Mouse (Mus musculus) cerebellum, adult (tissue): ENCODE results near the gene Nat8f1.
"Not testable (repeated sequence)": the region's sequence is repeated elsewhere in the genome, so short reads cannot be mapped to it uniquely, and the experiment has no call there.

ENCODE experiments used
- ATAC-seq: cut with Nextera tagmentation; 2 replicates; pipeline ENCODE4 v1.9.2; 2017; ENCODE audit warnings: mild to moderate bottlenecking, moderate library complexity, mixed read lengths; ENCODE audit not compliant: insufficient number of reproducible peaks, low FRiP score, low TSS enrichment

Nat8f1 gene

GRCm38 (mm10) chr6:85908341-85908740, 7.1 kb downstream of the Nat8f1 start:
- ATAC-seq = no peak

GRCm38 (mm10) chr6:85906911-85907351, 8.6 kb downstream of the Nat8f1 start:
- ATAC-seq = not testable (repeated sequence)

- peak; percentile 68 for ATAC-seq
Measured at GRCm38 (mm10) chr6:85904642-85905061, 10.8 kb downstream of the Nat8f1 start, which contains the start of gene Nat8f4. Gene Nat8f4, minus strand, starts transcription at chr6:85904884.

GRCm38 (mm10) chr6:85902303-85902702, 13.2 kb downstream of the Nat8f1 start:
- ATAC-seq = no peak

GRCm38 (mm10) chr6:85898596-85899475, 16.7 kb downstream of the Nat8f1 start:
- ATAC-seq = not testable (repeated sequence)

GRCm38 (mm10) chr6:85895061-85895648, 20.3 kb downstream of the Nat8f1 start:
- not testable (repeated sequence) for ATAC-seq

GRCm38 (mm10) chr6:85888961-85889360, 26.5 kb downstream of the Nat8f1 start:
- no peak for ATAC-seq

- ATAC-seq = no peak
Measured at GRCm38 (mm10) chr6:85884311-85884710, 31.2 kb downstream of the Nat8f1 start.

- not testable (repeated sequence) for ATAC-seq
Measured at GRCm38 (mm10) chr6:85883246-85883645, 32.2 kb downstream of the Nat8f1 start.

GRCm38 (mm10) chr6:85869006-85869405, 46.5 kb downstream of the Nat8f1 start, which contains the start of gene Nat8f2:
Gene Nat8f2, minus strand, starts transcription at chr6:85869158.
- ATAC-seq = not testable (repeated sequence)

GRCm38 (mm10) chr6:85867726-85868690, 47.5 kb downstream of the Nat8f1 start:
- ATAC-seq = no peak

GRCm38 (mm10) chr6:85866995-85867394, 48.5 kb downstream of the Nat8f1 start:
- ATAC-seq = not testable (repeated sequence)

GRCm38 (mm10) chr6:85866166-85866565, 49.3 kb downstream of the Nat8f1 start:
- not testable (repeated sequence) for ATAC-seq

- not testable (repeated sequence) for ATAC-seq
Measured at GRCm38 (mm10) chr6:85864900-85865639, 50.4 kb downstream of the Nat8f1 start.

- no peak for ATAC-seq
Measured at GRCm38 (mm10) chr6:85863840-85864239, 51.6 kb downstream of the Nat8f1 start.

- ATAC-seq = no peak
Measured at GRCm38 (mm10) chr6:85863136-85863535, 52.4 kb downstream of the Nat8f1 start.

GRCm38 (mm10) chr6:85862565-85862964, 52.9 kb downstream of the Nat8f1 start:
- no peak for ATAC-seq

- no peak for ATAC-seq
Measured at GRCm38 (mm10) chr6:85861247-85861646, 54.2 kb downstream of the Nat8f1 start.
